Comparison of ENCODE assay signal across 8 mouse cellular contexts in genomic region chr10:68282466-68283391, GRCm38 (mm10). TPM values are rescaled to one million over a fixed set of nuclear protein-coding genes. Genes with fewer than 3 reads are reported as not detected.
DNase-seq lines count a peak whose midpoint lies in the region; TF ChIP-seq lines count a peak whose summit lies in the region.

No protein-coding gene starts in this region.

- H3K4me1 ChIP-seq in bone marrow macrophage, adult 2 months (ENCODE audit: control insufficient read depth, insufficient read depth, low read length) = peaks cover 7% of the 10 kb centered on the region
- peaks cover 9% of the 10 kb centered on the region for H3K4me1 ChIP-seq in embryonic fibroblast, embryonic 13.5 days (ENCODE audit: control insufficient read depth, insufficient read depth, low read length)
- H3K4me1 ChIP-seq in heart, embryonic 10.5 days = peaks cover 9% of the 10 kb centered on the region; the same call in 1 of the 2 replicates
- peaks cover 3% of the 10 kb centered on the region; the same call in 1 of the 2 replicates for H3K4me1 ChIP-seq in liver, adult 2 months (ENCODE audit: control insufficient read depth, insufficient read depth, low read length)

- under 1% methylated on average over 27 of the region's 27 CpGs for WGBS in heart, embryonic 10.5 days
- 1% methylated on average over 27 of the region's 27 CpGs for WGBS in liver, adult 2 months

- no peak for TF ChIP-seq POLR2A in bone marrow macrophage, adult 2 months (IDR thresholded peaks at IDR 0.05; ENCODE audit: borderline replicate concordance, low read depth, low read length)
- TF ChIP-seq POLR2A in embryonic fibroblast, embryonic 13.5 days (IDR thresholded peaks at IDR 0.05; ENCODE audit: low read depth, low read length) = 0 out of 2 replicates have a peak, but pooled peaks have one; percentile 26
- peak; percentile 44; the same call in 1 of the 2 replicates for TF ChIP-seq POLR2A in liver, adult 2 months (IDR thresholded peaks at IDR 0.05; ENCODE audit: extremely low read depth, insufficient read depth, low read length)

- H3K36me3 ChIP-seq in heart, embryonic 10.5 days = no peaks in the 10 kb centered on the region
- H3K36me3 ChIP-seq in liver, adult 2 months (ENCODE audit: control insufficient read depth, insufficient read depth, low read length) = no peaks in the 10 kb centered on the region

- H3K9ac ChIP-seq in liver, adult 2 months (ENCODE audit: low read depth, low read length) = peak overlapping the region; percentile 88

- H3K4me3 ChIP-seq in bone marrow macrophage, adult 2 months (ENCODE audit: insufficient read depth, low read length) = peak overlapping the region; percentile 61
- H3K4me3 ChIP-seq in embryonic fibroblast, embryonic 13.5 days (ENCODE audit: insufficient read depth, low read length) = no peak overlapping the region
- peak overlapping the region; percentile 61 for H3K4me3 ChIP-seq in heart, embryonic 10.5 days
- peak overlapping the region; percentile 62 for H3K4me3 ChIP-seq in liver, adult 2 months (ENCODE audit: insufficient read depth, low read depth, low read length)

- H3K79me2 ChIP-seq in liver, adult 2 months (ENCODE audit: control insufficient read depth, insufficient read depth, low read length) = no peaks in the 10 kb centered on the region

- peak; percentile 34; the same call in 1 of the 2 replicates for TF ChIP-seq CTCF in bone marrow macrophage, adult 2 months (IDR thresholded peaks at IDR 0.05; ENCODE audit: low read depth, low read length)
- peak; percentile 33; the same call in 1 of the 2 replicates for TF ChIP-seq CTCF in embryonic fibroblast, embryonic 13.5 days (IDR thresholded peaks at IDR 0.05; ENCODE audit: borderline replicate concordance, insufficient read depth, low read length)
- peak; percentile 74 for TF ChIP-seq CTCF in liver, adult 2 months (IDR thresholded peaks at IDR 0.05; ENCODE audit: low read depth, low read length)

- H3K9me3 ChIP-seq in heart, embryonic 10.5 days = no peaks in the 10 kb centered on the region

- H3K27ac ChIP-seq in bone marrow macrophage, adult 2 months (ENCODE audit: insufficient read depth, low read depth, low read length) = peak overlapping the region; percentile 91
- peak overlapping the region; percentile 37; the same call in 1 of the 2 replicates for H3K27ac ChIP-seq in embryonic fibroblast, embryonic 13.5 days (ENCODE audit: insufficient read depth, low read length)
- H3K27ac ChIP-seq in heart, embryonic 10.5 days = peak overlapping the region; percentile 86
- peak overlapping the region; percentile 96 for H3K27ac ChIP-seq in liver, adult 2 months (replicated peaks; ENCODE audit: insufficient read depth, low read depth, low read length)

- H3K27me3 ChIP-seq in heart, embryonic 10.5 days (ENCODE audit: insufficient read depth, poor library complexity, severe bottlenecking) = no peaks in the 10 kb centered on the region
- H3K27me3 ChIP-seq in liver, adult 2 months (ENCODE audit: control insufficient read depth, insufficient read depth, low read length) = no peaks in the 10 kb centered on the region

- peak; percentile 86 for DNase-seq in CD4-positive helper T cell, adult 2 months (ENCODE audit: low read depth, low spot score)
- DNase-seq in heart, embryonic 10.5 days (ENCODE audit: low spot score) = peak; percentile 92
- peak; percentile 96 for DNase-seq in kidney, adult 9 months
- peak; percentile 81 for DNase-seq in liver, adult 2 months (ENCODE audit: extremely low read depth, low read depth, low spot score)
- peak; percentile 59 to 65 for DNase-seq in monocyte, adult 2 months (ENCODE audit: low read depth in 1 of 2, low spot score in 2 of 2)
- peak; percentile 73 to 86 for DNase-seq in spleen, postnatal 4 days (ENCODE audit: low spot score in 2 of 2)

RNA-seq across cellular contexts. Expression of gene Arid5b, which starts 4.2 kb away (rescaled TPM):
- polyA plus RNA-seq in bone marrow macrophage, adult 2 months (2012; ENCODE audit: insufficient read depth, insufficient read length, missing spikeins) = 25.9 and 26.5 TPM in 2 replicates
- polyA plus RNA-seq in embryonic fibroblast, embryonic 13.5 days (2011; ENCODE audit: insufficient read length, low read depth, missing spikeins) = 80.2 and 101 TPM in 2 replicates
- 12.4 and 18.2 TPM in 2 replicates for polyA plus RNA-seq in heart, embryonic 10.5 days (2016; fragmentation: Nextera tagmentation; extraction: Ambion mirVana)
- 13.6 and 20.9 TPM in 2 replicates for total RNA-seq in liver, adult 2 months (2014; rRNA removed)
- polyA plus RNA-seq in liver, adult 2 months (2012; rRNA removed) = 7.3 and 11.6 TPM in 2 replicates

Comparison
In these comparisons a context has a peak if more than half of its experiments do, and no peak if none do; other contexts are left out.
1. H3K27ac ChIP-seq: peak in every context shown above with its lines; median percentile 96 in liver, adult 2 months; 91 in bone marrow macrophage, adult 2 months; 86 in heart, embryonic 10.5 days; 37 in embryonic fibroblast, embryonic 13.5 days.